Mouse (Mus musculus) adrenal gland, postnatal 36 days (tissue): ENCODE data around the gene Dtymk. TPM values are rescaled to one million over a fixed set of nuclear protein-coding genes. Genes with fewer than 3 reads are reported as not detected.
"Not testable (repeated sequence)": the region's sequence is repeated elsewhere in the genome, so short reads cannot be mapped to it uniquely, and the experiment has no call there.

ENCODE experiments used
- DNase-seq, 2 experiments: peaks; one replicate each; pipeline ENCODE4 v3.0.0; 2021; ENCODE audit warnings: mixed read lengths in 1 of 2
- long read RNA-seq, 2 experiments: library from polyadenylated mRNA; stranded (forward); transcript quantifications; one replicate each; pipeline ENCODE4 v2.0.0; 2021; ENCODE audit warnings: borderline sequencing depth in 2 of 2
- total RNA-seq, 2 experiments: library from RNA; stranded (reverse); gene quantifications; 2 replicates each; pipeline ENCODE4 v1.2.3; 2021

Dtymk gene
- total RNA-seq, result 10 to 100 TPM; 63.7 to 70.9 TPM
- long read RNA-seq, experiment 1, transcript Dtymk-202 (2 exons, 1,055 nt), result minor isoform, 30 of 79 reads
- long read RNA-seq, experiment 1, transcript Dtymk-201 (5 exons, 1,003 nt), result major isoform, 33 of 79 reads
- long read RNA-seq, experiment 1, partial matches to known transcripts, result 0 of 79 reads
- long read RNA-seq, experiment 1, other reads (novel, unspliced or antisense), result 16 of 79 reads
- long read RNA-seq, experiment 2, transcript Dtymk-201 (5 exons, 1,003 nt), result major isoform, 13 of 36 reads
- long read RNA-seq, experiment 2, transcript Dtymk-202 (2 exons, 1,055 nt), result minor isoform, 11 of 36 reads
- long read RNA-seq, experiment 2, partial matches to known transcripts, result 2 of 36 reads
- long read RNA-seq, experiment 2, other reads (novel, unspliced or antisense), result 9 of 36 reads

DNA sequence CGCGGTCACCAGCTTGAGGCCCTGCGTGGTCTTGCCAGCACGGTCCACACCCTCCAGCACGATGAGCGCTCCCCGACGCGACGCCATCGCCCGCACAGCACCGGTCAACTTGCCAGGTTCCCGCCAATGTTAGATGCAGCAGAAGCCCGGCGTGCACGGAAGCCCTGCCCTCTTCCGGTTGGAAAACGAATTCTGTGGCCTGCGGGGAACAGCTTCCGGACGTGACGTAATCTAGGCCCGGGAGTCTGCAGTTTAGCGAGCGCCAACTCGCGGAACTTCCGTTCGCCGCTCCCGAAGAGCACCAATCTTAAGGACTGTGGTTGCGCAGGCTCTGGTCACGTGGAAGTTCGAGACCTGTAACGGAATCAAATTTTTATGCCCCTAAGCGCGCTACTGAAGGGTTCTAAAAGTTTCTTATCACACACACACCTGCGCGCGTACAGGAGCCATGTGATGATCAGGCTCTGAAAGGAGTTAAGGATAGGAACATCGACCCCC is at the start of gene Dtymk:
TSS of gene Dtymk (minus strand) at position 194 of the 498 bp plus-strand sequence.
- peak; percentile 94 for DNase-seq

GRCm38 (mm10) chr1:93845766-93846366 is 44.1 kb upstream of the Dtymk start:
- DNase-seq, result not testable (repeated sequence)

DNA sequence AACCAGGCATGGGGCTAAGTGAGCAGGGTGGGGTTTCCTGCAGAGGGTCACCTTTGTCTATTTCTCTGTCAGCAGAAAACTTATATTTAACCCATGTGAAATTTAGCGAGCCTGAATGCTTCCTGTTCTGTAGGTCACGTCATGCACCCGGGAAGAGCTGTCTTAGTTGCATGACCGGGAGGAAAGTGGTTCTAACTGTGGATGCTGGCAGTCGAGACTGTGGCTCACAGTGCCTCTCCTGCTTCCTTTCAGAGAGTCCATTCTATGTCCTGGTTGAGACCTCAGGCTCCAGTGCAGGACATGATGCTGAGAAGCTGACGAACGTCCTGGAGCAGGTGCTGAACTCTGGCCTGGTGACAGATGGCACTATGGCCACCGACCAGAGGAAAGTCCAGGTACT is 36.8 kb upstream of the Dtymk start:
- DNase-seq, result not testable (repeated sequence)

DNA sequence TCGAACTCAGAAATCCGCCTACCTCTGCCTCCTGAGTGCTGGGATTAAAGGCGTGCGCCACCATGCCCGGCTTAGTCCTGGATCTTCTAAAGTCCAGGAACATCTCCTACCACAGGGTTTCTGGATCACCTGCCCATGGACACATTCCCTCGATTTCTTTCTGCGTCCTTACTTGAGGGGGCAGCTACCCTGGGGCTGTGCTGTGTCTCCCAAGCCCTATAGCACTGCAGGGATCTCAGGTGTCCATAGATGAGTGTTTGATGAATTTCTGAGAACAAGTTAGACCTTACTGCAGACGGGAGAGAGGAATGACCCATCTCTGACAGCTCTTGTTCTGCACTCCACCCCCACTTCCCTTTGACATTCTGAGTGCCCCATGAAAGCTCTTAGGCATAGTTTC is 35.6 kb upstream of the Dtymk start:
- no peak for DNase-seq

DNA sequence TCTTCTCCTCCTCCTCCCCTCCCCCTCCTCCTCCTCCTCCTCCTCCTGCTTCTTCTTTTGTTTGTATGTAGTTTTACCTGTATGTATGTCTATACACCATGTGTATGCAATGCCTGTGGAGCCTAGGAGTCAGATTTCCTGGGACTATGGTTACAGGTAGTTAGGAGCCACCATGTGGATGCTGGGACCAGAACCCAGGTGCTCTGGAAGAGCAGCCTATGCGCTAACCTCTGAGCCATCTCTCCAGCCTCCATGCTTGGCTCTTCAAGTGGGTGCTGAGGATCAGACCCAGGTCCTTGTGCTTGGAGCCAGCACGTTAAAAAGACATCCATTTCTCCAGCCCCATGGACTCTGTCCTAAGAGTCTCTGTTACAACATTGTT is 34.8 kb upstream of the Dtymk start:
- DNase-seq, result no peak

DNA sequence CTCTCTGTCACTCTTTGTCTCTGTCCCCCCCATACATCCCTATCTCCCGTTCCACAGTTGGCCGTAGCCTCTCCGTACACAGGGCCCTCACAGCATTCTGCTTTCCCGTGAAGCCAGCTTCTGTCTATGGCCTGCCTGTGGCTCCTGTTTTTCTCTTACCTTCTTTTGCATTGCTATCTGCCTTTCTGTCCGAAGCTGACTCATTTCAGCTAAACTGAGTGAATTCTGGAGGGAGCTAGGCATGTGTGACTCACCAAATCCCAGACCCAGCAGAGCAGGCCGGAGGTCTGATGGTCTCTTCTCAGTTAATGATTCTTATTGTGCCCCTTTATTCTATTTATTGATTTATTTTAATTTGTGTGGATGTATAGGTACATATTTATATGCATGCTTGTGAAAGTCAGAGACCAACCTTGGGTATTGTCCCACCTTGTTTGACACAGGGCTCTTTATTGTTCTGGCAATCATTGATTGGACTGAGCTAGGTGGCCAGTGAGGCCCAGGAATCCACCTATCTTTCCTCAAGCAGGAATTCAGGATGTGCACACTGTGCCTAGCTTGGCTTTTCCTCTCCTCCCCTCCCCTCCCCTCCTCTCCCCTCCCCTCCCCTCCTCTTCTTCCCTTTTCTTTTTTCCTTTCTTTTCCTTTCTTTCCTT is 34.3 kb upstream of the Dtymk start:
- DNase-seq, result no peak

DNA sequence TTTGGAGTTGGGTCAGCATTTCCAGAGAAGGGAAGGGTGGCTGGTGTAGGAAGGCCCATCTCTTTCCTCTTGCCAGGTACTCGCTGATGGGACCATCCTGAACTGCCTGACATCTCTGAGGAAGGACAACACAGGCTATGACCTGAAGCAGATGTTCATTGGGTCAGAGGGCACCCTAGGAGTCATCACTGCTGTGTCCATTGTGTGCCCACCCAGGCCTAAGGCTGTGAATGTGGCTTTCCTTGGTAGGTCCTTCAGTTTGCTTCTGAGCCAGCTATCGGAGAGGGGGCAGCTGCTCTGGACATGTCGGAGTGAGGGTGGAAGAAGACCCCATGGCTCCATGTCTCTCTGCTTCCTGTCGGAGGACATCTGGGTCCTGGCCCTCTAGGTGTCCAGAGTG is 33.5 kb upstream of the Dtymk start:
- DNase-seq, result no peak

DNA sequence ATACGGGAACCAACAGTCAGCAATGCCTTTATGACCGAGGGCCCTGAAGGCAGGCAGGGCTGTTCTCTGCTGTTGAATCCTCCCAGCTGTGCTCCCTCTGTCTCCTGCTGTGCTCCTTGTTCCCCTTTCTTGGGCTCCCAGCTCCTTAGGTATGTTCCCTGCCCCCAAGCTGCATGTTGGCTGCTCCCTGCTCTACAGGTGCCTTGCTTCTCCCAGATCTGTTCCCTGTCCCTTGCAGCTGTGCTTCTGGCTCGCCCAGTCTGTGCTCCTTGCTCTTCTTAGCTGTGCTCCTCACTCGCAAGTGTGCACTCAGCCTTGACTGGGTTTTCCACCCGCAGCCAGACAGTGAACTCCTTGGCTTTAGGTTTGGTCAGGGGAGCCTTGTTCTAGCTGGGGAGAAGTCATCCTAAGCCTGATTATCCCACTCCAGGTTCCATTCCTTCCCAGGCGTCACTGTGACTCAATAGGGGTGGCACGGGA is 33.0 kb upstream of the Dtymk start:
- DNase-seq, result no peak

DNA sequence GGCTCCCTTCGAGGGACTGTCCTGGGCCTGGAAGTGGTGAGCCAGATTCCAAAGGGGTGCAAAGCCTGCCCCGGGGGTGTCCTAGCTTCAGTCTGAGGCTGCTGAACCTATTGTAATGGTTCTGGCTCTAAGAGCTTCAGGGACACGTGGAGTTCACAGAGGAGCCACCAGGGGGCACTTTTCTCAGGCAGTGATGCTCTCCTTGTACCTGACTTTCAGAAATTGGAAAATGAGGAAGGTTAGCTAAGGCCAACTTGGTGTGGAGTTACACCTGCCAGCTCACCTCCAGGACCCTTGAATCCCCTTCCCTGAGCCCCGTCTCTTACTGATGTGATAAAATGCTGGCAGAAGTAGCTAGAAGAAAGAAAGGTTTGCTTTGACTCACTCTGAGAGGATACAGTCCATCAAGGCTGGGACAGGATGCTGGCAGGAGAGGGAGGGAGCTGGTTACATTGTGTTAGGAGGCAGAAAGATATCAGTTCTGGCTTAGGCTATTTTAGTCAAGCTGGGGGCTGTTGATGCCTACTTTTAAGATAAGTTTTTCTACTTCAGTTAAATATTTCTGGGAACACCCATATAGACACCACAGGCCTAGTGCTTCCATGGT is 31.1 kb upstream of the Dtymk start:
- DNase-seq, result not testable (repeated sequence)

DNA sequence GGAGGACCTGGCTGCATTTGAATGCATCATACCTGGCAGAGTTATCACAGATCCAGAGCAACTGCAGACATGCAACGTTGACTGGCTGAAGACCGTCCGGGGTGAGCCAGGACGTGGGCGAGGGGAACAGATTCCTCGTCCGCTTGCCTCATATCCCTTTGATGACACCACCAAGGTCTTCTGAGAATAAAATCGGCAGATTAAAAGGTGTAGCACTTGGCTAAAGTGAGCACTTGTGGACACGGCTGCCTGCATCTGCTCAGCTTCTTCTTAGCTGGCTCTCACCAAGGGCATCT is 24.8 kb upstream of the Dtymk start:
- no peak for DNase-seq

DNA sequence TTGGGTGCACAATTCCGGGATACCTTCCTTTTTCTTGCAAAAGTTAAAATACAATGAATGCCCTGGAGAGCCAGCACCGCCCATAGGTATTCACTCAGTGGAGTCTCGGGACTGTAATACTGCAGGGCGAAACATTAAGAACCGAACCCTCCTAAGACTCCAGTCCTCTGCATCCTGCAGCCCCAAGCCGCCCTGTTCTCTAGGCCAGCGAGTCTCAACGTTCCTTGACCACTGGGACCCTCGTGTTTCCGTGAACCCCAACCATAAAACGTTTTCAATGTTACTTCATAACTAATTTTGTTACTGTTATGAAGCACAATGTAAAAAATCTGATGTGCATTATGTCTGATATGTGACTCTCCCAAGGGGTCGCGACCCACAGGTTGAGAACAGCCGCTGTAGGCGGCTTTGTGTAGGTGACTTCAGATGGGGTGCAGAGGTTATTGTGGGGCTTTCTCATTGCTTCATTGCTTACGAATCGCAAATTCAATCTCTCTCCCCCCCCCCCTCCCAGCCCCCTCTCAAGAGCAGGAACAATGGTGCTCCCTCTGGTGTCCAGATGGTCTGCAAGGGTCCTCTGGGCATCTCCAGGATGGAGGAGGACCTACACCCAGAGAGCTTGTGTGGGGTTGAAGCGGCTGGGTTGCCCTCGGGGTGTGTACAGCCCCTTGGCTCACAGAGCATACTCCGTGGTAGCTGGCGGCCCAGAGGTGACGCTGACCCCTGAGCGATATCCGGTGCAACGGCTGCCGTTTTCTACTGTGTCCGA is 24.2 kb upstream of the Dtymk start:
- no peak for DNase-seq

DNA sequence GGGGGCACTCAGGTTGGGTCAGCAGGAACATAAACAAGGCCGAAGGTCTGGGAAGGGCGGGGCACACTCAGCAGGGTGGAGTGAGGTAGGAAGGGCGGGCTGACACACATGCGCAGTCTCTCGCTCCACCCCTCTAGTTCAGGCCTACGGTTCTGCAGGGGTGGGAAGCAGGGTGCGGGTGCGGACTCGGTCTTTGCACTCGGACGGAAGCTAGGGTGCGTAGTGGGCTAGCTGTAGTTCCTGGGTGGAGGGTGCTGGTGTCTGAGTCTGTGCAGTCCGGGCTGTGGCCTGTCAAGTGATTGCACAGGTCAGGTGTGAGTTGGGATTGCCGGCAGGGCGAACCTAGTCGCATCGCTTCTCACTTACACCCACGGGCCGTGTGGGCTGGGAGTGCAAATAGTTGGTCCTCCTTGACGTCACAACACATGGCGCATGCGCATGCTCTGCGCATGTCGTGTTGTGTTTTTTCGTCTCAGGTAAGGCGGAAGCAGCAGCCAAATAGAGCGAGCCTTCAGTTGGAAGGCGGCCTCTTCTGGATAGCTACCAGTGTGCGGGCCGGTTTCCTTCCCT is 23.5 kb upstream of the Dtymk start:
- DNase-seq, result peak; percentile 95 to 96

DNA sequence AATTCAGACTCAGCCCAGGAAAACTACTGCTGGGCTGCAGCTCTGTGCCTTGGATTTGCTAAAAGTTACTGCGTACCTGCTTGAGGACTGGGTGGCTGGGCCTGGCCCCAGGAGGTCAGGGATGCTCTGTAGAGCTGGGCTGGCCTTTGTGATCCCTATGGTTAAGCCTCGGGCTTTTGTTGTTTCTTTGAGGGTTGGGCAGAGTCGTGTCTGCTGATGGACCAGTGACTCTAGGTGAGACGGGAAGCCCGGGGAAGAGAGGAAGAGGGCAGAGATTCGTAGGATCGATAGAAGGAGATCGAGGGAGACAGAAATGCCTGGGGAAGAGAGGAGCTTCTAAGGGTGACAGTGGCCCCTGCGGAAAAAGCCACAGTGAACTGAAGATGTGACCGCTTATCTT is 22.9 kb upstream of the Dtymk start, which contains the start of gene D2hgdh:
TSS of gene D2hgdh (plus strand) at position 301 of the 400 bp plus-strand sequence.
- no peak for DNase-seq

DNA sequence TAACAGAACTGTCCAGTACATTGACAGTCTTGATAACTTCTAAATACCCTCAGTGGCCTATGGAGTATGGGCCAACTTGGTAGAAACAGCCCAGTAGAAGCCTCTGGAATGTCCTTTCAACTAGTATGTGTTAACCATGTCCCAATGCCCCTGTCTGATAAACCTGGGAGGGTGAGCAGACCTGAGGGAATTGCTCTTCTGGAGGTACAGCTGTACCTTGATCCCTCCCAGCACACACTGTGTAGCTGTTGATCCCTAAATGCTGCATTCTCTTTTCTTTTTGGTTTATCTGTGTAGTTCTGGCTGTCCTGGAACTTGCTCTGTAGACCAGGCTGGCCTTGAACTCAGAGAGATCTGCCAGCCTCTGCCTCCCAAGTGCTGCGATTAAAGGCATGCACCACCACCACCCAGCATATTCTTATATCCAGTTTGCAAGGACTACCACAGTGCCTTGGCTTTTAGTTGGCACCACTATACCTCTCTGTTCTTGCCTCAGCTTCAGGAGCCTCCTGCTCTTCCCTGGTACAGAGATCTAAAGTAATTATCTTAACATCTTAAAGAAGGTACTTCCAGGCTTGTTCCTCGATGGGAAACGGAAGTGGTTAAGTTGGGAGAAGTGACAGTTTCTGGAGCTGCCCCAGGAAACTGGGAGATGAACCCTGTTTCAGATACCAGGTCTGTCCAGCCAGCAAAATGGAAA is 22.2 kb upstream of the Dtymk start:
- DNase-seq, result no peak

DNA sequence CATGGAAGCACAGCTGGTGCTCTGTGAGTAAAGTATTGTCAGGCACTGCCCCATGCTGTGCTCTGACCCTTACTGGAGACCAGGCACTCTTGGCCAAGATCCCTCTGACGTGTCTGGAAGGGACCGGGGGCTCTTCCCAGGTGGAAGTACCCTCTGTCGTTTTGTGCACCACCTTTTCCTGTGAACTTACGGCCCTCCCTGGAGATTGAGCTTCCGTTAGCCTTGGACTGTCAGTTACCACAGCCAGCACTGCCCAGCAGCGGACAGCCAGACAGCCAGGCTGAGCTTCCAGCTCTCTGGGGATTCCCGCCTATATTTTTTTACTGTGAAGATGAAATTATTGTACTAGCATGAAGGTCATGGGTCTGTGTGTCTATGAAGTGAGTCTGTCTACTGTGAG is 17.0 kb upstream of the Dtymk start:
- DNase-seq, result no peak

DNA sequence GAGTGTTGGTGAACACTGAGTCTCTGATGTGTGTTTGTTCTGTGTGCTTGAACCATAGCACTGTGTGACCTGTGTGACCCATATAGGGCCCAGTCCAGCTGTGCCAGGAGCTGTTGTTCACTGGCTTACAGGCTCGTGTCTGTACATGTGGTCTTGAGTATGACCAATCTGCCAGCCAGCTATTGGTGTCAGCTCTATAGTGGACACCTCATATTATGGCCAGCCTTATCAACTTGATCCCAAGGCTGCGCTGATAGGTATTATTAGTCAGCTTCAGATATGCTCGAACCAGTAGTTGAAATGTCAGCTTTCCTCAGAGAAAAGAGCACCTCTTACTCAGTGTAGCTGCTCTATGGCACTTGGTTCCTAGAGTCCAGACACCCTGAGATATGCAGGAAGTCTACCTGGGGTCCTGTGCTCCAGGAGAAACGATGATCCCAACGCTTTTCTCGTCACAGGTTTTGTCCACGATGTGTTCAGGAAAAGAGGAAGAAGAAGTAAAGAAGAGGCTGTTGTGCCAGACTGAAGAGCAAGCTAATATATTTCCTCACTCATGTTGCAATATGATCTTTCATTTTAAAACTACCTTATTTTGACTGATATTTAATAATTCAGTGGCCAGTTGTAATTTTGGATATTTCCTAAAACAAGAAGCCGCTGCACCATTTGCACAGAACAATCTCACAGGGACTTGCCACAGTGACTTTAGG is 16.2 kb upstream of the Dtymk start:
- no peak for DNase-seq

- DNase-seq, result no peak
These were observed 9.8 kb upstream of the Dtymk start for GRCm38 (mm10) chr1:93811495-93812039.

GRCm38 (mm10) chr1:93810011-93810410 is 8.3 kb upstream of the Dtymk start:
- DNase-seq, result no peak

- DNase-seq, result no peak
These were observed 7.1 kb upstream of the Dtymk start for GRCm38 (mm10) chr1:93808871-93809270.
